Mouse (Mus musculus): Measurements from ENCODE around the gene Zfp488.
A peak's percentile ranks its signal among the peaks of the same experiment; 100 is the strongest.

Gene Zfp488

DNA sequence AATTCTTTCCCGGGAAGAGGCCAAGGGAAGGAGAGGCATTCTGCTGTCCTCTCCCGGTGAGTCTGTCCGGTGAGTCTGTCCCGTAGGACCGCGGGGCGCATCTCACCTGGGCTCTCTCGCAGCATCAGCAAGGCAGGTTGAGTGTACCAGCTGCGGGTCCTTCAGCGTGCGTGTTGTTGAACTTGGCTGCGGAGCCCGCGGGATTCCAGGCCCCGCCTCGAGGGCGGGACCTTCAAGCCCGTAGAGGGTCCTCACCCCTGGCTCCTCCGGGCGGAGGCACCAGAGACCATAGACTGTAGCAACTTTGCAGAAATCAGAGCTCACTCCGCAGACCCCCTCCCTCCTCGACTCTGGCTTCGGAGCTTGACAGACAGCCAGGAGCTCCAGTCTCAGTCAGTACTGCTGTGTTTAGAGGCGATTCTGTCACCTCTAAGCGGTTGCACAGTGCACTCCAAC lies at the start of gene Zfp488:
TSS of gene Zfp488 (minus strand) at position 161 of the 456 bp plus-strand sequence.
- peak; percentile 42 for DNase-seq (ENCODE audit: low read depth, low spot score)

GRCm38 (mm10) chr14:34026710-34027109 lies 48.1 kb upstream of the Zfp488 start:
- no peak for DNase-seq (ENCODE audit: low read depth, low spot score)

GRCm38 (mm10) chr14:34016938-34017337 lies 38.4 kb upstream of the Zfp488 start:
- DNase-seq (ENCODE audit: low read depth, low spot score) = no peak

- no peak for DNase-seq (ENCODE audit: low read depth, low spot score)
Observed at GRCm38 (mm10) chr14:34016381-34016780, 37.8 kb upstream of the Zfp488 start, which contains the start of gene Gm5460. TSS of gene Gm5460 (plus strand) at chr14:34016758.

- no peak for DNase-seq (ENCODE audit: low read depth, low spot score)
Observed at GRCm38 (mm10) chr14:34015063-34015462, 36.5 kb upstream of the Zfp488 start, which contains the start of gene Gm30083. TSS of gene Gm30083 (minus strand) at chr14:34015182.

DNA sequence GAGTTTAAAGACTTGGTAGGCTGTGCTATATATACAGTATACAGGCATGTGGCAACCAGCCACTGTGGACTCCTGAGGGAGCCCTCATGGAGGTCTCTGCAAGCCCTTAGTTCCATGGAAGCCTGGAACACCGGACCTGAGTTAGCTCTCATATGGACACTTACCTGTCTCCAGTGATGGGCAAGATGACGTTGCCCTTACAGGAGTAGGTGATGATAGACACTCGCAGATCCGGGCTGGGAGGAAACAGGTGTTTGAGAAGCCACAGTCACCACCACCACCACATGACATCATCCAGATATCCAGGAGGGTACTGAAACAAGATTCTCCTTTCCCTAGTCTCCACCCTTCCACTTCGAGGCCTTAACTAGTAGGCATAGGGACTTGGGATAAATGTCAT lies 23.8 kb upstream of the Zfp488 start:
- DNase-seq (ENCODE audit: low read depth, low spot score) = no peak

DNA sequence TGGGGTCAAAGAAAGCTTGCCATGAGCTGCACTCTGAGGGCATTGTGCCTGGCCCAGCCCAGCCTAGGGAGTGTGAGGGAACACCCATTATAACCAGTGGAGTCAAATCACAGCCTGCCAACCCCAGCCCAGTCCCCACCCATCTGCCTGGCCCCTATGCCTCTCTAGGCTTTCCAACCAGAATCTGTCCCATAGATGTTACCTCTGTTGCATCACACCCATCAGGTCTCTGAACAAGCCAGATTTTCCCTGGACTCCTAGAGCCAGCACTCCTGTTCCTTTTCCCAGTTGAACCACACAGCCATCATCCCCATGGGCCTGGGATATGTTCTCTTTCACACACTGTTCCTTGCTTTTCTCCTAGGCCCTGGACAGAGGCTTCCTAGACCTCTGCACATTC lies 22.9 kb upstream of the Zfp488 start:
- no peak for DNase-seq (ENCODE audit: low read depth, low spot score)

- DNase-seq (ENCODE audit: low read depth, low spot score) = no peak
Observed at GRCm38 (mm10) chr14:34000076-34000475, 21.5 kb upstream of the Zfp488 start.

- no peak for DNase-seq (ENCODE audit: low read depth, low spot score)
Observed at GRCm38 (mm10) chr14:33997427-33997826, 18.9 kb upstream of the Zfp488 start.

DNA sequence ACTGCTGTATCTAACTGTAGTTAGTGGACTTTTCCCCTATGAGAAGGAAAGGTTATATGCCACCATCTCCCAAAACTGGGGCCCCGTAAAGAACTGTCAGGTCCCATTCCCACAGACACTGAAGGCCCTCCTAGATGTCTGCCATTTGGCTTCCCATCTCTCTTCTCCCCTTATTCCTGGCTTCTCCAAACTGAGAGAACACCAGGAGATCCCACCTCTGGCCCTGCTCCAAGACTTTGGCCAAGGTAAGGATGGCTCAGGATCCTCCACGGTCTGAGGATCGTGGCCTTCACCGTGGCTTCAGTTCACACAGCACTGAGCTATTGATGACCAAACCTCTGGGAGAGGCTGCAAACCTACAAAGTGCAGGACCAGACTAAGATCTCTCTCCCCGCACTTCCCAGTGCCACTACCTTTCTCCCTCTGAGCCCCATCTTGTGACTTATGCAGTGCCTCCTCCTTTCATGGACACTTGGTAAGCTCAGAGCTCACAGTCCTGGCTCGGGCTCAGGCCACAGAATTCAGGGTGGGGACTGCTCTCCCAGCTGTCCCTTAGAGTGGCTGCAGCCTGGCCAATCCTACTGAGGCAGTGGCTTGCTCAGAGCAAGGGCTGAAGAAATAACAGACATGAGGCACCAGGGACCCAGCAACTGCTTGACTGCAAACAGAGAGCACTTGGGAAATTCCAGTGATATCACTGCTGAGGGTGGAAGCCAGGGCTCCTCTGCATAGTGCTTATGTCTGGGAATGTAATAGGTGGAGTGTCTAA lies 15.1 kb upstream of the Zfp488 start:
- no peak for DNase-seq (ENCODE audit: low read depth, low spot score)

- no peak for DNase-seq (ENCODE audit: low read depth, low spot score)
Observed at GRCm38 (mm10) chr14:33993051-33993450, 14.5 kb upstream of the Zfp488 start.

DNA sequence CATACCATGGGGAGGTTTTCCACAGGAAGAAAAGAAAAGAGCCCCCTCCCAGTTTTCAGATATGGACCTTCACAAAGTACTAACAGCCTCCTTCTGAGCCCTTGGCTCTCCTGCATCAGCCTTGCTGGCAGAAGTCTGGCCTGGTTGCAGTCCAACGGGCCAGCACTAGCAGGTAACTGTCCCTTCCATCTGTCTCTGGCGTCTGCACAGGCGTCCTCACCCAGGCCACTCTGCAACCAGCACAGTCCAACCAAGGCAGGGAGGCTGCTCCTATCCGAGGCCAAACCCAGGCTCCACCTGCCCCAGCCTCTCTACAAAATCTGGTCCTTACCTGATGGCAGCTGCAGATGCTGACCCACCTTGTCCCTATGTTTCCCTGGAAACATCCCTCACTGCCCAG lies 13.4 kb upstream of the Zfp488 start:
- no peak for DNase-seq (ENCODE audit: low read depth, low spot score)

- DNase-seq (ENCODE audit: low read depth, low spot score) = peak; percentile 57
Observed at GRCm38 (mm10) chr14:33989201-33989600, 10.6 kb upstream of the Zfp488 start.

DNA sequence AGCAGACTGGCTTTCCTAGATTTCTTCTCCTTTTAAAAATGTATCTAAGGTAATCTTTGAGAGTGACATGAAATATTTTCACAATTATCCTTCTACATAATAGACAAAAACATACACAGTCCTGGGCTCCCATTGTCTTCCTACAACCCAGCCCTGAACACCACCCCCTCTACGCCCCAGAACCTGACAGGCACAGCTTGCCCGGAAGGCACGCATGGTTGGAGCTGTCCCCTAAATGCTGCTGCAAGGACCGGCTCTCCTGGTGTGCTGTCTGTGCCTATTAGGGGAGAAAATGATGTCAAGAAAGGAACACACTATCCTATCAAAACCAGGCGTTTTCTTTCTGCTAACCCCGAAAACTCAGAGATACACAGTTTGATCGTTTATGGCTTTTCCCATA lies 816 bp downstream of the Zfp488 start:
- DNase-seq (ENCODE audit: low read depth, low spot score) = no peak

DNA sequence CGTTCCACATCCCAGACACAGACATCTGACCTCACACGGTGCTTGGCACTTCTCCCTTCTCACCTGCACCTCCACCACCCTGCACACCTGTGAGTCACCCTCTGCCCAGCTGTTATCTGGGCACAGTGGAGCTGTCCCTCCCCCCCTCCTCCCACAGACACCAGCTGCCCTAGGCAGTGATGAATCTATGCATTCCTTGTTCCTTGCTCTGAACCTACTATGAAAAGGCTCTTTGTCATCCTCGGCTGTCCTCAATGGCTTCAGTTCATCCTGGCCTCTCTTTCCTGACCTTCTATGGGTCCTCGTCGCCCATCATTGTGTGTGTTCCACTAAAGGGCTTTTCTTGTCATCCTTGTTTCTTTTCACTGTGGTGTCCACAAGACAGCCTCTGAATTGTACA lies 3.8 kb downstream of the Zfp488 start:
- DNase-seq (ENCODE audit: low read depth, low spot score) = no peak

- no peak for DNase-seq (ENCODE audit: low read depth, low spot score)
Observed at GRCm38 (mm10) chr14:33972679-33973078, 5.9 kb downstream of the Zfp488 start.

DNA sequence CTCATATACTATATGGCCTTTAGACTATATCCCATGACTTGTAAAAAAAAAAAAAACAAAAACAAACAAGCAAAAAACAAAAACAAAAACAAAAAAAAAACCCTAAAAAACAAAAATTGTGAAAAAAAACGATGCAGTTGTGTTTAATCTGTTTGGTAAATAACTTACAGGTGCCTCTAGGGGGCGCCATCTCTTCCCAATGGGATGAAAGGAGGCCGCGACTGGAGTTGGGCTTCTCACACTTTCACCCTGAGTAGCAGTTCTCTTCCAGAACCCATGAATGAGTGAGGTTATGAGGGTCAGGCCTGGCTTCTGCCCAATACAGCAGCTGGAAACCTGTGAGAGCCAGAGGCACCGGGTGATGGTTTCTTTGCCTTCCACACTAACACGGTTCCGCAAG lies 12.9 kb downstream of the Zfp488 start:
- DNase-seq (ENCODE audit: low read depth, low spot score) = peak; percentile 77

DNA sequence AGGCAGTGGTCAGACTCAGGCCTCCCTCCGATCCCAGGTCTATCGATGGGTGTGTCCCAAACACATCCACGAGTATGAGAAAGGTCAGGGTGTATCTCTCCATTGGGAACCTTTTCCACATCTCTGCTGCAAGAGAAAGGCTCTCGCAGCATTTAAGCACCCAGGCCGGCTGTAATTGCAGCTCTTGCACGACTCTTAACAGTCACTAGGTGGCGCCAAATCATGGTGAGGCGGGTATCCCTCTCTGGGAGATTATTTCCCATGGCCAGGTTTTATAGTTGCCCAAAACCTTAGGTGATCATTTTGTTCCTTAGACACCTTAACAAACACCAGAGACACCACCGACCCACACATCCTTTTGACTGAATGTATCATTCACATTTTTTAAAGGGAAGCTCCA lies 19.2 kb downstream of the Zfp488 start:
- DNase-seq (ENCODE audit: low read depth, low spot score) = peak; percentile 67

GRCm38 (mm10) chr14:33958841-33959240 lies 19.7 kb downstream of the Zfp488 start:
- DNase-seq (ENCODE audit: low read depth, low spot score) = no peak

- no peak for DNase-seq (ENCODE audit: low read depth, low spot score)
Observed at GRCm38 (mm10) chr14:33958186-33958585, 20.4 kb downstream of the Zfp488 start.

DNA sequence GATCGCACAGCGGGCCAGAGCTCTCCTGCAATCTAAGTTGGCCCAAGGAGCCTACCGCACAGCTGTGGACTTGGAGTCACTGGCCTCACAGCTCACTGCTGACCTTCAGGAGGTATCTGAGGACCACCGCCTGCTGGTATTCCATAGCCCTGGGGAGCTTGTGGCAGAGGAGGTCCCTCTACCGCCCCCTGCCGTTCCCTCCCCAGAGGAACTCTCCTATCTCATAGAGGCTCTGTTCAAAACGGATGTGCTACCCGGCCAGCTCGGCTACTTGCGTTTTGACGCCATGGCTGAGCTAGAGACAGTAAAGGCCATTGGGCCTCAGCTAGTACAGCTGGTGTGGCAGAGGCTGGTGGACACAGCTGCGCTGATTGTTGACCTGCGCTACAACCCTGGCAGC lies 22.5 kb downstream of the Zfp488 start:
- peak; percentile 80 for DNase-seq (ENCODE audit: low read depth, low spot score)

DNA sequence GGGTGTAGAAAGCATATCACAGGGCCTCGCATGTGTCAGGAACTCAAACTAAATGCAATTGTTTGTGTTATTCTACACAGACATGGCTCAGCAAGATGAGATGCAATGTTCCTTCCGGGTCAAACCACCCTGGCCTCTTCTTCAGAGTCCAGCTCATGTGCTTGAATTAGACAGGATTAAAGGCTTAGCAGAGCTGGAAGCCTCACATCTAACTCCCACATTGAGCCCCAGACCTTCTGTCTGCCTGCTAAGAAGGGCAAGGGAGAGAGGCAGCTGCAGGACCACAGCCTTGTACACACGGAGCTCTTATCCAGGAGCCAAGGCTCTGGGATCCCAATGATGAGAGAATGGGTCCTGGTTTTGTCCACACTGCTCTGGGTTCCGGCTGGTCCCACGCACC lies 24.8 kb downstream of the Zfp488 start, which contains the start of gene Rbp3:
TSS of gene Rbp3 (plus strand) at position 243 of the 400 bp plus-strand sequence.
- no peak for DNase-seq (ENCODE audit: low read depth, low spot score)

- DNase-seq (ENCODE audit: low read depth, low spot score) = no peak
Observed at GRCm38 (mm10) chr14:33952233-33952981, 26.2 kb downstream of the Zfp488 start.
